Mouse (Mus musculus): ENCODE measurements around the gene Pik3r2.

Pik3r2 gene

DNA sequence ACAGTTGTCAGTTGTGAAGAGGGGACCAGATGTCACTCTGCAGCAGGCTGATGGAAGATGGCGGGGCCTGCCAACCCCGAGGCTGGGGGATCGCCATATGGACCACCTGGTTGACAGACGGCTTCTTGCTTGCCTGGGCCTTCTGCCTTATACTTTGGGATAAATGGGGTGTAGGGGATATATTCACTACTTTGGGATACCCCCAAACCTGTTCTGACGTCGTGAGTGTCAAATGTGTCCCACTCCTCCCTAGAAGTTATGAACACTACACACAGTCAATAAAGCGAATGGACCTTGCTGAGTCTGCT is 18.3 kb downstream of the Pik3r2 start:
- no peak for DNase-seq (ENCODE audit: low read depth, low spot score)

DNA sequence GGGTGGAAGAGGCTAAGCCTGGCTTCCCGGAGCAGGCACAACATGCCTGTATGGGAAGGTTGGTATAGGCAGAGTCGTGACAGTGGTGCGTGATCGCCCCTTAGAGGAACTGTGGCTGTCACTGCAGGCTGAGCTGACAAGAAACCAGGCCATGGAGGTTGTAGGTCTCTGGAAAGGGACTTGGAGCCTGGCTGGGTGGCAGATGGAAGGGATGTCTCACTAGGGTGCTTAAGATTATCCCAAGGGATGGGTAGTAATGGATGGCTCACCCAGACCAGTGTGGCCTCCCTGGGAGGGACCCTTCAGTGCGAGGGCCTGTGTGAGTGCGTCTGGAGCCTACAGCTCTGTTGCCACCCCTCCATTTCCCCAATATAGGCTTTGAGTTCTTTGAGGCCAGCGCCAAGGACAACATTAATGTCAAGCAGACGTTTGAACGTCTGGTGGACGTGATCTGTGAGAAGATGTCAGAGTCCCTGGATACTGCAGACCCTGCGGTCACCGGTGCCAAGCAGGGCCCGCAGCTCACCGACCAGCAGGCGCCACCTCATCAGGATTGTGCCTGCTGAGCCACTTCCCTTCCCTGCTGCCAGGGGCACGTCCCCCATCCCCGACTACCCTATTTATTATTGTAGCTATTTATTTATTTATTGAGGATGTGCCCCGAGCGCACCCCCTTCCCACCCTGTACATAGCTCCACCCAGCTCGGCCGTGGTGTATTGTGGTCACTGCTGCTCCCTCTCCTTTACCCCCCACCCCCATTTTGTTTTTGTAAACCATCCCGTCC is 18.8 kb downstream of the Pik3r2 start:
- DNase-seq (ENCODE audit: low read depth, low spot score): peak; percentile 81

DNA sequence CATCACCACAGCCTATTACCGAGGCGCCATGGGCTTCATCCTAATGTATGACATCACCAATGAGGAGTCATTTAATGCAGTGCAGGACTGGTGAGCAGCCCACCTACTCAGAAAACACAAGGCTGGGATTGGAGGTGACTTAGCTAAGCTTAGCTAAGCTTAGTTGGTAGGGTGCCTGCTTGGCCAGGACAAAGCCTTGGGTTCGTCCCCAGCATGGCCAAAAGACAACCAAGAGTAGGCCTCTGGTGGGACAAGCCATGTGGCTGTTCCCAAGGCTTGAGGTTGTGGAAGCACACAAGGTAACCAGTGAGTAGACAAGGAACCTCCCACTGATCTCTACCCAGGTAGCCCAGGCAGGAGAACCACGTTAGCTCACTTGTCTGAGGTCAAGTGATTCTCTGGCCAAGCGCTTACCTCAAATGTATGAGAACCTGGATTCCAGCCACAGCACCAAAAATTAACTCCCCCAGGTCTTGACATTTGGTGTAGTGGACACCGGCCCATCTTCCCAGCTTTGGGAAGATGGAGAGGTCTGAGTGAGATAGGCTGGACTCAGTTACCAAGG is 20.0 kb downstream of the Pik3r2 start:
- no peak for DNase-seq (ENCODE audit: low read depth, low spot score)

GRCm38 (mm10) chr8:70755661-70756475 is 20.6 kb downstream of the Pik3r2 start:
- no peak for DNase-seq (ENCODE audit: low read depth, low spot score)

DNA sequence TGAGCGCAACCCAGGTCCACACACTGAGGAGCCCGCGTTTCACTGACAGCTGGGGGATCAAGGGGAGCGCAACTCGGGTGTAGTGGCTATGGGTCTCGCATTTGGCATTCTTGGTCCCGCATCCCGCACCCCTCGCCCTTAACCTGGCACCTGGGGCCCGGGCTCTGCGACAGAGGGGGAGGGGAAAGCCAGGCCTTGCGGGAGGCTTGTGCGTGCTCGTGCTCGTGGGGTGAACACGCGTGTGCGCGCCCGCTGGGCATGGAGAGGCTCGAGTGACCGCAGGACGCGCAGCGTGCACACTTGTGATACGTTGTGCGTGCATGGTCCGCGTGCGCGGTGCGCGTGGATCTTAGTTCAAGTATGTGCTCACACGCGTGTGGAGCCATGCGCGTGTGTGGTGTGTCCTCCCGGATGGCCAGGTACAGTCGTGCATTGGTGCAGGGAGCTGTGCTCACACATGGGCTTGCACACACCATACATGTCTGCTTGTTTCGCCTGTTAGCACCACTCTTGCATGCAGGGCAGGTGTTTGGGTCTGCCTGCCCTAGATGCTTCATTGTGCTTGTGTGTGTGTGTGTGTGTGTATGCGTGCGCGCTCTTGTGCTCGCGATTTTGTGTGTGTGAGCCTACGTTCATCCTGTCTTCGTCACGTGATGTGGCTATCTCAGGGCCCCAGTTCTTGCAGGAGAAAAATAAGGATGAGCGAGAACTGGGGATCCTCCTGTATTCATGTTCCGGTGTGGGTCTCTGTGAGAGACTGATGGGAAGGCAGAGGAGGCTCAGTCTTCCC is 21.4 kb downstream of the Pik3r2 start:
- no peak for DNase-seq (ENCODE audit: low read depth, low spot score)

DNA sequence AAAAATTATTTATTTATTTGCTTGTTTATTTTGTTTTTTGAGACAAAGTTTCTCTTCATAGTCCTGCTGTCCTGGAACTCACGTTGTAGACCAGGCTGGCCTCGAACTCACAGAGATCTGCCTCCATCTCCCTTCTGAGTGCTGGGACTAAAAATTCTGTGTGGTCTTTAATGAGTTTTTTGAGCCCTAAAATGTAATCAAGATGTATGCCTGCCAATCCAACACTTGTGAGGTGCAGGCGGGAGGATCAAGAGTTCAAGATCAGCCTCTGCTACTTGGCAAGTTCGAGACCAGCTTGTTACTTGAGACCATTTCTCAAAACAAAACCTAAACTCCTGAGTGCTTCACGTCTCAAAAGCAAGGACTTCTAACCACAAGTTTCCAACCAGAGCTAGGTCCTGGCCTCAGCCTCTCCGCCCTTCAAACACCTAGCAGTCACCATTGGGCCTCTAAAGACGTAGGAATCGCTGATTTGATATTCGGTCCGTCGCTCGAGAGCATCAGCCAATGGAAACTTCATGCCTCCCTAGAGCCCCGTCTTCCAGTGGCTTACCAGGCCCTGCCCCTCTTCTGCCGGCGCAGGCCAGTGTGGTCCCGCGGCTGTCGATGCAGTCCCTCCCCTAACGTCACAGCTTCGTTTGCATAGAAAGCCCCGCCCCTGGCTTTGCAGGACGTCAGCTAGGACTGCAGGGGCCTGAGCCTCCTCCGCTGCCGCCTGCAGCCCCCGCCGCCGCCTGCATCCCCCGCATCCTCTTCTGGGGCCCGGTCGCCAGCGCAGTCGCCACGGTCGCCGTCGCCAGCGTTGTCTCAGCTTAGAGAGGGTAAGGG is 22.3 kb downstream of the Pik3r2 start, which contains the start of gene Rab3a:
Gene Rab3a (plus strand): TSS at position 637 of the 828 bp plus-strand sequence.
- DNase-seq (ENCODE audit: low read depth, low spot score): peak; percentile 99

DNA sequence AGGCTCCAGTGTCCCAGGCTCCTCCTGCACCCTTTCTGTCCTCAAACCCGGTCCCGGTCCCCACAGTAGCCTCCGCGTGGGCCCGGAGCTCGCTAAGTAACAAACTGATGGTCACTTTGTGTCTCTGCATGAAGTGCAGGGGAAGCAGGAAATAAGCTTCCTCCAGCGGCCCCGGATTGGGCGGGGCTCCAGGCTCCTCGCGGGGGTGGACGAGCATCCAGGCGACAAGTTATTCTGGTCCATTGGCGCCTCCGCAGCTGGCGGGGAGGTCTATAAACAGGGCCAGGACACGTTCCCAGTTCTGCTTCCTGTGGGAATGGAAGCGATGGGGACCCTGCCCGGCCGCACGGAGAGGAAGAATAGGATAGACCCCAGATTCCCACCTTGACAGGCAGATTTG is 23.4 kb downstream of the Pik3r2 start:
- no peak for DNase-seq (ENCODE audit: low read depth, low spot score)

DNA sequence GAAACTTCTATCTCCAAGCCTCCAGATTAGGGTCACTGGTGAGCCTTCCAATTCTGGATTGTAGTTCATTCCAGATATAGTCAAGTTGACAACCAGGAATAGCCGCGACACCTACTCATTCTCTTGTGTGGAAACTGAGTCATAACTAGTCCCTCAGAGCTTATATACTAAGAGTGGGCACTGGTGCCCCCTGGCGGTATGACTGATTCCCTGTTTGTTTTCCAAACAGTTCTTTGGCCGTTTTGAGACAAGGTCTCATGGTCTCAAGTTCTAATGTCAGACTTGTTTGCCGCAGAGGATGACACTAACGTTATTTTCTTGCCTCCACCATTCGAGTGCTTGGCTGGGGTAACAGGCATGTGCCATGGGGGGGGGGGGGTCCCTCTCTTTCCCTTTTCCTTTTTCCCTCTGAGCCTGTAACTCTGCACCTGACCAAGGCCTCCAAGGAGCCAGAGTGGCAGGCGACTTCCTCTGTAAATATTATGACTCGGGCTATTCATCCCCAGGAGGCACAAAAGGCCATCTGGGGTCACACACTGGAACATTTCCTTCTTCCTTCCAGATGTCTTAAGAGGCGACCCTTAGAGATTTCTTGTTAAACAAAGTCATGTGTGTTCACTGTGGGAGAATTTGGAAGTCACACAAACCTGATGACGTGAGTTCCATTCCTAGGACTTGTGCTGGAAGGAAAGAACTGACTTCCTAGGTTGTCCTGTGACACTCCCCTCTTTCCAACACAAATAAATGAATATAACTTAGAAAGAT is 24.3 kb downstream of the Pik3r2 start:
- peak; percentile 84 for DNase-seq (ENCODE audit: low read depth, low spot score)

GRCm38 (mm10) chr8:70750128-70750680 is 26.3 kb downstream of the Pik3r2 start:
- DNase-seq (ENCODE audit: low read depth, low spot score): no peak

DNA sequence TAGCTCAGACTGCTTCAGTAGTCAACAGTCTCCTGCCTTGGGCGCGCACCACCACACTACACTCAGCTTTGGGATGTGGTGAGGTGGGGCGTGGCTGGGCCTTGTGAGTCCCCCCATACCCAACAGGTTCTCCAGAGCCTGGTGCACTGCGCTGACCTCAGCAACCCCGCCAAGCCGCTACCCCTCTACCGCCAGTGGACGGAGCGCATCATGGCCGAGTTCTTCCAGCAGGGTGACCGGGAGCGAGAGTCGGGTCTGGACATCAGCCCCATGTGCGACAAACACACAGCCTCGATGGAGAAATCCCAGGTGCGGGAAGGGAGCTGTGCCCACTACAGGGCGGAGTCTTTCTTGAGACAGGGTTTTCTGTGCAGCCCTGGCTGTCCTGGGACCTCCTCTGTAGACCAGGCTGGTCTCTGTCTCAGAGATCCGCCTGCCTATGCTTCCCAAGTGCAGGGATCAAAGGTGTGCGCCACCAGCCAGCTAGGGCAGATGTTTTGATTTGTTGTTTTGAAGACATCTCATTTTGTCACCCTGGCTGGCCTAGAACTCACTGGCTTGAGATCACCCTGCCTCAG is 27.3 kb downstream of the Pik3r2 start:
- DNase-seq (ENCODE audit: low read depth, low spot score): no peak

GRCm38 (mm10) chr8:70748246-70749096 is 28.0 kb downstream of the Pik3r2 start:
- no peak for DNase-seq (ENCODE audit: low read depth, low spot score)

GRCm38 (mm10) chr8:70747211-70747890 is 29.2 kb downstream of the Pik3r2 start:
- DNase-seq (ENCODE audit: low read depth, low spot score): no peak

GRCm38 (mm10) chr8:70746676-70747075 is 29.8 kb downstream of the Pik3r2 start:
- DNase-seq (ENCODE audit: low read depth, low spot score): no peak

DNA sequence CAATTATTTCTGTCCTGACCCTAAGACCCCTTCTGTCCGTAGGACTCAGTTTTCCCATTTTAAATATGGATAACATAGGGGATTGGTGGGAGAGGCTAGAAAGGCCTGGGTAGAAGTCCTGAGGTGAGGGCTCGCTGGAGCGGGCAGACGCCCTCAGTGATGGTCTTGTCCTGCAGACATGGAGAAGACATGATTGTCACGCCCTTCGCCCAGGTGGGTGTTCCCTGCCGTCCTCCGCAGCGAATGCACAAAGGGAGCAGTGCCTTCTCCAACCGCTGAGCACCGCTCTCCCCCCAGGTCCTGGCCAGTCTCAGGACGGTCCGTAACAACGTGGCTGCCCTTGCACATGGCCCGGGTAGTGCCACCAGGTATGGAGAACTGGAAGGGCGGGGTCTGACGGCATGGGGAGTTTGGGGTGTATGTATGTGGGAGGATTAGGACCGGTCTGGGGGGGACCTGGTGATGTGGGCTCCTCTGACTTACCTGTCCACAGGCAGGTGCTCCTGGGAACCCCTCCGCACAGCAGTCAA is 30.8 kb downstream of the Pik3r2 start:
- DNase-seq (ENCODE audit: low read depth, low spot score): no peak

GRCm38 (mm10) chr8:70744806-70745205 is 31.7 kb downstream of the Pik3r2 start:
- DNase-seq (ENCODE audit: low read depth, low spot score): no peak

- peak; percentile 63 for DNase-seq (ENCODE audit: low read depth, low spot score)
Observed at GRCm38 (mm10) chr8:70743656-70744590, 32.6 kb downstream of the Pik3r2 start.

All from ES-CJ7 (cell line).